In genomic region chr5:36620409-36621057, GRCm38 (mm10) we compare ENCODE assay signal across 8 mouse cellular contexts. TPM values are rescaled to one million over a fixed set of nuclear protein-coding genes. Genes with fewer than 3 reads are reported as not detected.
DNase-seq lines count a peak whose midpoint lies in the region; ATAC-seq and TF ChIP-seq lines count a peak whose summit lies in the region.

No protein-coding gene starts in this region.

- no peak overlapping the region for H3K4me3 ChIP-seq in hindbrain, embryonic 15.5 days
- no peak overlapping the region for H3K4me3 ChIP-seq in hindbrain, embryonic 13.5 days
- H3K4me3 ChIP-seq in heart, embryonic 11.5 days (ENCODE audit: low read depth, low read length): peak overlapping the region; percentile 21; the same call in 1 of the 2 replicates
- peak overlapping the region; percentile 23 for H3K4me3 ChIP-seq in liver, postnatal 0 days (ENCODE audit: low read depth, low read length)
- no peak overlapping the region for H3K4me3 ChIP-seq in thymus, adult 2 months (ENCODE audit: control insufficient read depth, insufficient read depth, low read length)

- 0 out of 2 replicates have a peak overlapping the region, but pooled peaks have one; percentile 4 for H3K9ac ChIP-seq in hindbrain, embryonic 15.5 days
- H3K9ac ChIP-seq in hindbrain, embryonic 13.5 days: no peak overlapping the region
- H3K9ac ChIP-seq in heart, embryonic 11.5 days (ENCODE audit: low read depth, low read length): peak overlapping the region; percentile 56; the same call in 1 of the 2 replicates
- peak overlapping the region; percentile 47 for H3K9ac ChIP-seq in liver, postnatal 0 days (replicated peaks)

- TF ChIP-seq EP300 in liver, postnatal 0 days (IDR thresholded peaks at IDR 0.05; ENCODE audit: low read depth): peak; percentile 85

- TF ChIP-seq CTCF in liver, postnatal 0 days (IDR thresholded peaks at IDR 0.05; ENCODE audit: low read depth): no peak
- no peak for TF ChIP-seq CTCF in thymus, adult 2 months (IDR thresholded peaks at IDR 0.05; ENCODE audit: borderline replicate concordance, control insufficient read depth, extremely low read depth, insufficient read depth, low read length, poor library complexity)

- H3K9me3 ChIP-seq in hindbrain, embryonic 15.5 days: no peaks in the 10 kb centered on the region
- no peaks in the 10 kb centered on the region for H3K9me3 ChIP-seq in hindbrain, embryonic 13.5 days
- H3K9me3 ChIP-seq in heart, embryonic 11.5 days (replicated peaks; ENCODE audit: control insufficient read depth, low read length): no peaks in the 10 kb centered on the region
- H3K9me3 ChIP-seq in liver, postnatal 0 days (ENCODE audit: low read length): no peaks in the 10 kb centered on the region

- H3K27ac ChIP-seq in hindbrain, embryonic 15.5 days (replicated peaks): no peak overlapping the region
- H3K27ac ChIP-seq in hindbrain, embryonic 13.5 days: no peak overlapping the region
- peak overlapping the region; percentile 95 for H3K27ac ChIP-seq in heart, embryonic 11.5 days (ENCODE audit: low read depth, low read length)
- peak overlapping the region; percentile 91 for H3K27ac ChIP-seq in liver, postnatal 0 days (ENCODE audit: low read depth)
- no peak overlapping the region for H3K27ac ChIP-seq in thymus, adult 2 months (ENCODE audit: control insufficient read depth, insufficient read depth, low read length)

- H3K4me2 ChIP-seq in hindbrain, embryonic 15.5 days: no peak overlapping the region
- no peak overlapping the region for H3K4me2 ChIP-seq in hindbrain, embryonic 13.5 days
- peak overlapping the region; percentile 55 for H3K4me2 ChIP-seq in heart, embryonic 11.5 days
- peak overlapping the region; percentile 62 for H3K4me2 ChIP-seq in liver, postnatal 0 days (ENCODE audit: low read depth, low read length)

- no peaks in the 10 kb centered on the region for H3K27me3 ChIP-seq in hindbrain, embryonic 15.5 days
- no peaks in the 10 kb centered on the region for H3K27me3 ChIP-seq in hindbrain, embryonic 13.5 days
- H3K27me3 ChIP-seq in heart, embryonic 11.5 days (ENCODE audit: control insufficient read depth, insufficient read depth, low read length): no peaks in the 10 kb centered on the region
- no peaks in the 10 kb centered on the region for H3K27me3 ChIP-seq in liver, postnatal 0 days (ENCODE audit: insufficient read depth, low read length)
- H3K27me3 ChIP-seq in thymus, adult 2 months (ENCODE audit: control insufficient read depth, insufficient read depth, low read length): no peaks in the 10 kb centered on the region

- H3K36me3 ChIP-seq in hindbrain, embryonic 15.5 days: peaks cover 26% of the 10 kb centered on the region
- peaks cover 36% of the 10 kb centered on the region for H3K36me3 ChIP-seq in hindbrain, embryonic 13.5 days
- peaks cover 17% of the 10 kb centered on the region for H3K36me3 ChIP-seq in heart, embryonic 11.5 days (ENCODE audit: control insufficient read depth, insufficient read depth, low read length)
- peaks cover 38% of the 10 kb centered on the region for H3K36me3 ChIP-seq in liver, postnatal 0 days (replicated peaks; ENCODE audit: insufficient read depth, low read length)
- peaks cover 16% of the 10 kb centered on the region for H3K36me3 ChIP-seq in thymus, adult 2 months (ENCODE audit: control insufficient read depth, insufficient read depth, low read length)

- peaks cover 7% of the 10 kb centered on the region; the same call in 1 of the 2 replicates for H3K4me1 ChIP-seq in hindbrain, embryonic 15.5 days (replicated peaks)
- H3K4me1 ChIP-seq in hindbrain, embryonic 13.5 days (replicated peaks): no peaks in the 10 kb centered on the region; the same call in 1 of the 2 replicates
- peaks cover 21% of the 10 kb centered on the region for H3K4me1 ChIP-seq in heart, embryonic 11.5 days (ENCODE audit: control insufficient read depth, insufficient read depth, low read length)
- H3K4me1 ChIP-seq in liver, postnatal 0 days (ENCODE audit: insufficient read depth): peaks cover 26% of the 10 kb centered on the region
- H3K4me1 ChIP-seq in thymus, adult 2 months (replicated peaks; ENCODE audit: control insufficient read depth, insufficient read depth, low read length): peaks cover 6% of the 10 kb centered on the region

- no peak for ATAC-seq in hindbrain, embryonic 15.5 days (ENCODE audit: low FRiP score, low read depth)
- ATAC-seq in hindbrain, embryonic 13.5 days (ENCODE audit: low FRiP score): no peak
- ATAC-seq in heart, embryonic 11.5 days (replicated peaks; ENCODE audit: insufficient number of reproducible peaks, low FRiP score, low TSS enrichment): peak; percentile 72; the same call in 1 of the 2 replicates
- peak; percentile 89 for ATAC-seq in liver, postnatal 0 days

- 93% methylated on average over 8 of the region's 8 CpGs for WGBS in hindbrain, embryonic 15.5 days
- WGBS in hindbrain, embryonic 13.5 days: 92% methylated on average over 8 of the region's 8 CpGs
- 36% methylated on average over 8 of the region's 8 CpGs for WGBS in heart, embryonic 11.5 days (ENCODE audit: insufficient replicate concordance)
- WGBS in liver, postnatal 0 days (ENCODE audit: insufficient replicate concordance): 38% methylated on average over 8 of the region's 8 CpGs
- 42% methylated on average over 8 of the region's 8 CpGs for WGBS in thymus, adult 2 months

- DNase-seq in MEL-GATA-1-ER (ENCODE audit: extremely low read depth, low read depth): peak; percentile 66
- no peak for DNase-seq in liver, postnatal 0 days
- DNase-seq in layer of hippocampus, adult 9-11 months: no peak
- no peak for DNase-seq in thymus, adult 2 months
- no peak for DNase-seq in right cerebral cortex, postnatal 10 days (ENCODE audit: low spot score in 2 of 2)

- no peak for TF ChIP-seq POLR2A in thymus, adult 2 months (IDR thresholded peaks at IDR 0.05; ENCODE audit: control insufficient read depth, extremely low read depth, insufficient read depth, low read length, poor library complexity)

RNA-seq across cellular contexts. Expression of gene Tbc1d14, which starts 27.5 kb away (rescaled TPM):
- polyA plus RNA-seq in hindbrain, embryonic 15.5 days (2015; fragmentation: Nextera tagmentation; extraction: Ambion mirVana): 63.1 and 67.5 TPM in 2 replicates
- polyA plus RNA-seq in hindbrain, embryonic 13.5 days (2015; fragmentation: Nextera tagmentation; extraction: Ambion mirVana): 68.1 and 70.1 TPM in 2 replicates
- 19.8 and 22.6 TPM in 2 replicates for polyA plus RNA-seq in heart, embryonic 11.5 days (2014; fragmentation: Nextera tagmentation; extraction: Ambion mirVana)
- polyA plus RNA-seq in liver, postnatal 0 days (2015; fragmentation: Nextera tagmentation; extraction: Ambion mirVana): 5.7 and 6.5 TPM in 2 replicates
- polyA plus RNA-seq in thymus, adult 2 months (2012; rRNA removed): 42.4 and 48.6 TPM in 2 replicates

Comparison
In these comparisons a context has a peak if more than half of its experiments do, and no peak if none do; other contexts are left out.
1. ATAC-seq: peak in heart, embryonic 11.5 days (single experiment) and liver, postnatal 0 days (single experiment); none in hindbrain, embryonic 15.5 days (single experiment) and hindbrain, embryonic 13.5 days (single experiment).
2. H3K27ac ChIP-seq: peak in heart, embryonic 11.5 days (single experiment) and liver, postnatal 0 days (single experiment); none in hindbrain, embryonic 15.5 days (single experiment), hindbrain, embryonic 13.5 days (single experiment) and thymus, adult 2 months (single experiment).
3. H3K4me2 ChIP-seq: peak in heart, embryonic 11.5 days (single experiment) and liver, postnatal 0 days (single experiment); none in hindbrain, embryonic 15.5 days (single experiment) and hindbrain, embryonic 13.5 days (single experiment).
4. H3K4me3 ChIP-seq: peak in heart, embryonic 11.5 days (single experiment) and liver, postnatal 0 days (single experiment); none in hindbrain, embryonic 15.5 days (single experiment), hindbrain, embryonic 13.5 days (single experiment) and thymus, adult 2 months (single experiment).